Mouse (Mus musculus): ENCODE results near the gene Btbd3. TPM values are rescaled to one million over a fixed set of nuclear protein-coding genes. Genes with fewer than 3 reads are reported as not detected.

The Btbd3 gene
- 8.7 and 9.1 TPM in 2 replicates for polyA plus RNA-seq (2015; fragmentation: Nextera tagmentation; extraction: Ambion mirVana)

GRCm38 (mm10) chr2:138256411-138256810 is at the start of gene Btbd3:
Btbd3 (plus strand) TSS chr2:138256565.

